Mouse (Mus musculus) embryo, embryonic 10 days (tissue): ENCODE results near the gene Nova2.

Experiments used
- DNase-seq: peaks from one replicate; pipeline ENCODE4 v3.0.0-alpha.2; 2015; ENCODE audit warnings: low spot score

Nova2 gene

DNA sequence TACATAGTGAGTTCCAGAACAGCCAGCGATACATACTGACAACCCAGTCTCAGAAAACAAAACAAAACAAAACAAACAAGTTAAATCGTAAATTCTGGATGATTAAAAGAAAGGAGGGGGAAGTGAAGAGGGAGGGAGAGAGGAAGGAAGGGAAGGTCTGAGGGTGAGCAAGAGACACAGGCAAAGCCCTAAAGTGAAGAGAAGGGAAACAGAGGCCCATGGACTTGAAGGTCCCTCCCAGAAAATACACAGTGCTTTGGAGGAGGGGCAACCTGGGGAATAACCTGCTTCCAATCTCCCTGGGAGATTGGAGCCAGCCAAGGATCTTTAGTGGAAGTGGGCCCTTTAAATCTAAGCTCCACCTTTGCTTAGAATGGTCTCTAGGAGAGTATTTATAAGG is 61.4 kb downstream of the Nova2 start, which contains the start of gene Nanos2:
Gene Nanos2 (plus strand): TSS at position 301 of the 400 bp plus-strand sequence.
- no peak for DNase-seq

DNA sequence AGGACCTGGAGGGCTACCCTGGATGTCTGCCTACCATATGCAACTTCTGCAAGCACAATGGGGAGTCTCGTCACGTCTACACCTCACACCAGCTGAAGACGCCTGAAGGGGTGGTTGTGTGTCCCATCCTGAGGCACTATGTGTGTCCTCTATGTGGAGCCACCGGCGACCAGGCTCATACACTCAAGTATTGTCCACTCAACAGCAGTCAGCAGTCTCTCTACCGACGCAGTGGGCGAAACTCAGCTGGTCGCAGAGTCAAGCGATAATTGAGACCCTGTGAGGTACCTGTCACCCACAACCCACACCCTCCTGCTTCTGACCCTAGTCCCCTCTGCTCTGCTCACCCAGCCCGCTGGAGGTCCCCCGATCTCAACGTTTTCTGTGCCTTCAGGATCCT is 62.1 kb downstream of the Nova2 start:
- no peak for DNase-seq

GRCm38 (mm10) chr7:18988780-18989179 is 63.1 kb downstream of the Nova2 start:
- DNase-seq: no peak

DNA sequence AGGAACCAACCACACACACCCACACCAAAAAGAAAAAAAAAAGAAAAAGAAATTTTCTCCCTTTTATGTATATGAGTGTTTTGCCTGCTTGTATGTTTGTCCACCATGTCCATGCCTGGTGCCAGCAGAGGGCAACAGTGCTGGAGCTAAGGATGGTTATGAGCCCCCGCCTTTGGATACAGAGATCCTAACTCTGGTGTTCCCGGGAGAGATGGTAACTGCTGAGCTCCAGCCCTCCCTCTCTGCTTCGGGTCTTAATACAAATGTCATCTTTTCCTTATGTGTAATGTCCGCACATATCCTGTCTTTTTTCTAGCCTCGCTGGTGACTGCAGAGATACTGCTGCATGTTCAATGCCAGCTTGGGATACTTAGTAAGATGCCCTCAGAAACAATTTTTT is 64.3 kb downstream of the Nova2 start:
- peak; percentile 45 for DNase-seq

- DNase-seq: peak; percentile 100
Measured at GRCm38 (mm10) chr7:18990601-18991295, 65.1 kb downstream of the Nova2 start, which contains the start of gene Mypop. TSS of gene Mypop (plus strand) at chr7:18991245.

DNA sequence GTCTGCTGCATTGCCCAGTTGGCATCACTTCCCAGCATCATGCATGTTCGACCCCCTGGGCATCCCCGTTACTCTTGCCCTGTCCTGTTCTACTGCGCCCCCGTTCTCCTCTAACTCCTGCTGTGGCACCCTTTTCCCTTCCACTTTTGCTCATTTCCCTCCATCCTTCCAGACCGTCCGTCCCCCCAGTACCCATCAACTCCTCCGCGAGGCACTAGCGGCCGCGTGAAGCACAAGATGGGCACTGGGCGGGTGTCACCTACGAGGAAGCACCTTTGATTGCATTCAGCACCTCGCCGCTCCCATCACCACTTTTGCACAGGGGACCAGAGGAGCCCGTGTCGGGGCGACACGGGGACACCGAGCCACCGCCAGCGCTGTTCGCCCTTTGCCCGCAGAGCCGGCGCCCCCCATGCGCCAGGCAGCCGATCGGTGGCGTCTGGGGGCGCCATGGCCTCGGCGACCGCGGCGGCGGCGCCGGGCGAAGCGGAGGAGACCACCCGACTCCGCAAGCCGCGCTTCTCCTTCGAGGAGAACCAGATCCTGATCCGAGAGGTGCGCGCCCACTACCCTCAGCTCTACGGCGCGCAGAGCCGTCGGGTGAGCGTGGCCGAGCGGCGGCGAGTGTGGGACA is 66.1 kb downstream of the Nova2 start:
- DNase-seq: peak; percentile 36

DNA sequence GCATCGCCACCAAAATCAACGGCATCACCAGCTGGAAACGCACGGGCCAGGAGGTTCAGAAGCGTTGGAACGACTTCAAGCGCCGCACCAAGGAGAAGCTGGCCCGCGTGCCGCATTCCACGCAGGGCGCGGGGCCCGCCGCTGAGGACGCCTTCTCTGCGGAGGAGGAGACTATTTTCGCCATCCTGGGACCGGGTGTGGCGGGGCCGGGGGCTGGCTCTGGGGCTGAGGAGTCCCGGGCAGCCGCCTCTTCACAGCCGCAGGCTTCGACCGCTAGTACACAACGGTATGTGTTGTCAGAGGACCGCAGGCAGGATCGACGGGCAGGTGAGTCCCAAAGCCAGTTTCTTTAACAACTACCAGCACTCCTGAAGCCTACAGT is 66.6 kb downstream of the Nova2 start:
- no peak for DNase-seq

DNA sequence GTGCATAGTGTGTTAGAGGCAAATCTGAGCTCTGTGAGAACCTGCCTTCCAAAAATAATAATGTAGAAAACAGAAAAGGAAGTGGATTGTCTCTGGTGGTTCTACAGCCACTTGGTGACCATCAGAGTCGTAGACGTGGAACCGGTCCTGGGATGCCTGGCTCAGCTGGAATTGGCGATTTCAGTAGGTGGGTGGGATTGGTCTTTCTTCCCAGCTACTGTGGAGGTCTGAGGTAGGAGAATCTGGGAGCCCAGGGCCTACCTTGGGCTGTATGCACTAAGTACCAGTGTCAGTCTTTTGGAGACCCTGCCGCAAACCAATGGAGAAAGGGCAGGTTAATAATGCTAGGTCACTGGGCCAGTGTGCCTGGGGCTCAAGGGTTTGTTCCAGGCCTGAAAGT is 67.3 kb downstream of the Nova2 start:
- no peak for DNase-seq

DNA sequence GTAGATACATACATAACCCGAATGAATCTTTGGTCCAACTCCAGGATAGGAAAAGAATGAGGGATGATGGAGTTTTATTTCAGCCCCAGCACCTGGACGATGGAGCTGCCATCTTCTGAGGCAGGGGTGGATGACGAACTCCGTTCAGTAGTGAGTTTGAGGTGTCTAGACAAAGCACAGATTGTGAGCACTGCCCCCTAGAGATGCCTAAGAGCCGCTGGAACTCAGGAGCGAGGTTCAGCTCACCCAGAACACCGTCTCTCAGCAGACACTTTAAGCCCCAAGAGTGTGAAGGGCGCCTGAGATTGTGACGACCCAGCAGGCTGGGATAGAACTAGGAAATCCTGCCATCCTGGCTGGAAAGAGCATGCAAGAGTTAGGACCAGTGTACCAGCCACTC is 73.1 kb downstream of the Nova2 start:
- no peak for DNase-seq

DNA sequence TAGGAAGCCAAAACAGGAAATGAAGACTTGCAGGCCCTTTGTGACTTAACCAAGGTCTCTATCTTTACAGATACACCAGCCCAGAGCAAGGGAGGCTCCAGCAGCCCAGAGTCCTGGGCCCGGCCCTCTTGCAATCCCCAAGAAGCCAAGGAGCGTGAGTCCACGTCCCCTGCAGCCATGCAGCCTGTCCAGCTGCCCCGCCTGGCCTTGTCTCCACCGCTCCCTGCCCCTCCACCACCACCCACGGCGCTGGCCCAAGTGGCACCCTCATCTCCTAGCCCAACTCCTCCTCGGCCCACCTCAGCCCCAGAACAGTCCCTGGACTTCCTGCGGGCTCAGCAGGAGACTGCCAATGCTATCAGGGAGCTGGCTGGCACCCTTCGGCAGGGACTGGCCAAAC is 74.7 kb downstream of the Nova2 start:
- no peak for DNase-seq

DNA sequence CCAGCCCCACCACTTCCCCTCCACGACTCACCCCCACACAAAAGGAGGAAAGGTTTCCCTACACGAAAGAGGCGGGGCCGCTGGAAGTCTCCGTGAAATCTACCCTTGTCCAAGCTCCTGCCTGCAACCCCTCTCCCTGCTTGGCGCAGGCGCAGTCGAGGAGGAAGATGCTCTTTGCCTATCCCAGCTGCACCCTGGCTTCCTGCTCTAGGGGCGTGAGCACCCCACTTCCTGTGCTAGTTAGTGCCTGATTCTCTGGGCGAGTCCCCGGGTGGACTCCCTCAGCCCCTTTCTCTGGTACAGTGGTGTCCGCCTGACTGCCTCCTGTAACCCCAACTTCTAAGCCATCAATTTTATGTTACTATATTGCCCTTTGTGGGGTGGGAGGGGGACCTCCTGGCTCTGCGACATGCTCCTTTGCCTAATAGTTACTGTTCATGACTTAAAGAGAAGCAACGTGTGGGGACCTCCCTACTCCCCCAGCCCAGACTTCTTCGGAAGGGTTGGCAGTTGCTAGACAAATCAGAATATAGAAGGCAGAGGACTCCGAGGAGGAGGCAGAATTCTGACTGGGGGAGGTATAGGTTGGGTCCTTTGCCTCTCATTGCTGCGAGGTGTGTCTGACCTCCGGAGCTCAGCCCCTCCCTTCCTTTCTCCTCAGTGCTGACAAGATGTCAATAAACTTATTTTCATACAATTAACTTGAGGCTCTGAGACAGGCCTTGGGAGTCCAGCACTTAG is 75.5 kb downstream of the Nova2 start:
- DNase-seq: peak; percentile 76

GRCm38 (mm10) chr7:19001807-19002085 is 76.1 kb downstream of the Nova2 start:
- no peak for DNase-seq

GRCm38 (mm10) chr7:19002115-19002514 is 76.4 kb downstream of the Nova2 start:
- DNase-seq: no peak

DNA sequence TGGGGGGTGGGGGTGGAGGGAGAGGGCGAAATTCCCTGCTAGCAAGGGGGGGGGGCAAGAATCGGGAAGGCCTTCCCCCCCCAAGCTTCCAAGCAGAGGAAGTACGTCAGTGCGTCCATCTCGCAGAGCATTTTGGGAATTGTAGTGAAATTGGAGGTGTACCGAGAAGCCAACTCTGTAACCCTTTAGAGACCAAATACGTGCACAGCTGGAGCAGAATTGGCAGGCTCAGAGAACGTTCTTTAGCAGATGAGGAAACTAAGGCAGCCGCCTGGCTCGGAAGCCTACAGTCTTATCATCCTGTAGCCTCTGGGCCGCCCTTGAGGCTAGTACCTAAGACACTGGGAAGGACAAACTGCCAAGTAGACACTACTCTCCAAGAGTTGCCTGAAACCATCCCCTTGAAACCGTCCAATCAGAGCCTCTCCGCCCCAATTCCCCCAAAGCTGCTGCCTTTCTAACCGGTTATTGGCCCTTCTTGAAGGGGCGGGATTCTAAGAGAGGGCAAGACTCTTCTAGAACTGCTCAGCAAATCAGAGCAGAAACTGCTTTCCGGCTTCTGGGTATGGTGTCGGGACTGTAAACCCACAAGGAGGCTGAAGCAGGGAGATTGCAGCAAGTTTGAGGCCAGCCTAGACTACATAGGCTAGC is 77.3 kb downstream of the Nova2 start:
- peak; percentile 95 for DNase-seq

- DNase-seq: peak; percentile 97
Measured at GRCm38 (mm10) chr7:19003902-19004630, 78.4 kb downstream of the Nova2 start, which contains the start of gene Irf2bp1. TSS of gene Irf2bp1 (plus strand) at chr7:19004044.

DNA sequence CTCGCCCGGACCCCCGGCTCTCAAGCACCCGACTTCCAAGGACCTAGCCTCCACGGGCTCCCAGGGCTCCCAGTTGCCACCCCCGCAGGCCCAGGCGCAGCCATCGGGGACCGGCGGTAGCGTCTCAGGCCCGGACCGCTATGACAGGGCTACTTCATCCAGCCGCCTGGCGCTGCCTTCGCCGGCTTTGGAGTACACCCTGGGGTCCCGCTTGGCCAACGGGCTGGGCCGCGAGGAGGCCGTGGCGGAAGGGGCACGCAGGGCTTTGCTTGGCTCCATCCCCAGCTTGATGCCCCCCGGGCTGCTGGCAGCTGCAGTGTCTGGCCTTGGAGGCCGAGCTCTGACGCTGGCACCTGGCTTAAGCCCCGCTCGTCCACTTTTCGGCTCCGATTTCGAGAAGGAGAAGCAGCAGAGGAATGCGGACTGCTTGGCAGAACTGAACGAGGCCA is 79.0 kb downstream of the Nova2 start:
- no peak for DNase-seq

- no peak for DNase-seq
Measured at GRCm38 (mm10) chr7:19005417-19006121, 79.9 kb downstream of the Nova2 start.

DNA sequence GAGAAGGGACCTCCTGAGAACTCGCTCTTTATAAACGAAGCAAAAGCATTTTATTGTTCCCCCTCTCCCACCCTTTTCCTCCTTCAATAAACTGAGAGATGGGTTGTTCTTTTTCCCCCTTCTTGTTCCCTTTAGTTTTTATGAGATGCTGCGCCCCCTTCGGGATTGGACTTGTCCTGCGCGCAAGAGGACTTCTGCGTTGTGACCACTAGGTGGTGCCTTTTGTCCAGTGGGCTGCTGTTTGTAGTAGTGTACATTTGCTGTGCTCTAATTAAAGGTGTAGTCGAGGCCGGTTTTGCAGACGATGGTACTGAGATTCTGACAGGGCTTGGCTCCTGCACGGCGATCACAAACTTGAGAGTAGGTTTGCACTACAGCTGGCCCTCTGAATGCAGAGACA is 80.8 kb downstream of the Nova2 start:
- peak; percentile 94 for DNase-seq

DNA sequence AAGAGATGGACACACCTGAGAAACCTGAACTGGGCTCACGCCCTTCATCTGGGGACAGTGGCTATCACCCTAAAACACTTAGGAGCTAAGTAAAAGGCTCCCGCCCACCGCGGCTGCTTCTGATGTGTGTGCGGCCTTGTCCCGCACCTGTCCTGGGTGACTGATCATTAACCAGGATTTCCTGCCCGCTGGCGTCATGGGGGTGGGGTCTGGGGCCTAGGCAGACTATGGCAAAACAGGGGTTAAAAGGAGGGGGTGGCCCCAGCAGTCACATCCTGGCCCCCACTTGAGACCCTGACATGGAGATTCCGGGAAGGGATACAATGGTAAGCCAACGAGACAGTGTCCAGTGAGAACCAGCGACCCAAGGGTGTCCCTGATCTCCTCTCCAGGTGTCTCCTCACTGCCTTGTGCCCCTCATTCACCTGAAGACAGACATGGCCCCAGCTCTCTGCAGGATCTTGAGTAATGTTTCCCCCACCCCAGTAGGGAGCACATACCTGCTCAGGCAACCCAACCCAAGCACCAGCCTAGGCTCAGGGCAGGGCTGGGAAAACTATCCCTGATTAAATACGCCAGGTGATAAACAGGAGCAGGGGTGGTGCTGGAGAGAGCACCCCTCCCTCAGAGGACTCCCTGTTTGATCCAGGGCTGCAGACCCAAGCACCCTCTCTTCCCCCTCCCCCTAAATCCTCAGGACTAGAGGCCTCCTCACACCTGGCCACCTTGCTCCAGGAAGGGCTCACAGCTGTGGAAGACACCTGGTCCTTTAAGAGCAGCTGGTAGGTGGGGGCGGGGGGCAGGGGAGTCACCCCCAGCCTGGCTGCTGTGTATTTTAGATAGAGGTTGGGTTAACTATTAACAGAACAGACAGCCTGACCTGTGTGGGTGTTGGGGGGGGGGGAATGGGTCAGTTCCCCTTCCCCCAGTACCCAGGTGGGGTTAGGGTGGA is 81.6 kb downstream of the Nova2 start:
- DNase-seq: no peak

GRCm38 (mm10) chr7:19010581-19010980 is 84.9 kb downstream of the Nova2 start:
- no peak for DNase-seq
